Mouse (Mus musculus): Measurements from ENCODE around the gene Ifitm6.
A peak's percentile ranks its signal among the peaks of the same experiment; 100 is the strongest.
"Not testable (repeated sequence)": the region's sequence is repeated elsewhere in the genome, so short reads cannot be mapped to it uniquely, and the experiment has no call there.

Gene Ifitm6

DNA sequence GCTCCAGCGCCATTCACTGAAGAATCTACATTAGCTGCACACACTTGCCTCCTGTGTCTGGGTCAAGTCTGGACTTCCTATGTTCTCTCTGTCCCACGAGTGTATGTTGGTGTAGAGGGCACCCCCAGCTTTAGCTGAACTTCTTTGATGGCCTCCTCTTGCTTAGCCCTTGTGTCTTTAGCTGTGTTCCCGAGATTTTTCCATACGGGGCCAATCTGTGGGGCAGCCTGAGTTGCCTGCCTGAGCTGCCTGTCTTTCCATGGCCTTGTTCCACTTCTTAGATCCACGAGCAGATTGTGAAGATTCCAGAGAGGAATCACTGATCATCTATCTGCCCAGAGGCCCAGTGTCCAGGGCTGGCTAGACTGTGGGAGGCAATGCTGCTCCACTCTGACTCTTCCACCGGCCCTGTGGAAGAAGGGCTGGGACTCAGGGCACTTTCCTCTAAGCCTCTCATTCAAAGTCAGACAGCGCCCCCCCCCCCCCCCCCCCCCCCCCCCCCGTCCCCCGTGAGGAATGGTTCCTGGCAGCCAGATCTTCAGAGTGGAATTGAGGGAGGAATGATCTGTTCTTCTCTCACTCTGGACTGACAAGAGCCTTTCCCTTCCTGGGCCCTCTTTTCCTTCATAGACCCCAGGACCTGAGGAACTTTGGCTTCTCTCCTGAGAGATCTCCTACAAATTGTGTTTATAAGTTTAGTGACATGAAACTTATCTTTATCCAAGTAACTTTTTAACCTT is 23.3 kb upstream of the Ifitm6 start:
- DNase-seq, result no peak

DNA sequence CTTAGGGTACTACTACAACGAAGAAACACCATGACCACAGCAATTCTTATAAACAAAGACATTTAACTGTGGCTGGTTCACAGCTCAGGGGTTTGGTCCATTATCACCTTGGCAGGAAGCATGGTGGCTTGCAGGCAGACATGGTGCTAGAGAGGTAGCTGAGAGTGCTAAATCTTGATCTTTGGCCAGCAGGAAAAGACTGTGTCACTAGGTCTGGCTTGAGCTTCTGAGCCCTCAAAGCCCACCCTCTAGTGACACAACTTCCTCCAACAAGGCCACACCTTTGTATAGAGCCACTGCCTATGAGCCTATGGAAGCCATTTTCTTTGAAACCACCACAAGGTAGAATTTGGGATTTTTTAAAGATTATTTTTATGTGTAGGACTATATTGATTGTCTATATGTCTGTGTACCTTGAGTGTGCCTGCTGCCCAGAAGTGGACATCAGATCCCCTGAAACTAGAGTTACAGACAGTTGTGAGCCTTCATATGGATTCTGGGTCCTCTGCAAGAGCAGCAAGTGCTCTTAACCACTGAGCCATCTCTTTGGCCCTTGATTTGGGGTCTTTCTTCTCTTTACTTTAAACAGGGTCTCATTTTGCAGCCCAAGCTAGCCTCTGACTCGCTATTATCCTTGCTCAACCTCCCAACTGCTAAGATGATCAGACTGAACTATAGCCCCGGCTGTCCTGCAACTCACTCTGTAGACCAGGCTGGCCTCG is 21.8 kb upstream of the Ifitm6 start:
- DNase-seq, result no peak

DNA sequence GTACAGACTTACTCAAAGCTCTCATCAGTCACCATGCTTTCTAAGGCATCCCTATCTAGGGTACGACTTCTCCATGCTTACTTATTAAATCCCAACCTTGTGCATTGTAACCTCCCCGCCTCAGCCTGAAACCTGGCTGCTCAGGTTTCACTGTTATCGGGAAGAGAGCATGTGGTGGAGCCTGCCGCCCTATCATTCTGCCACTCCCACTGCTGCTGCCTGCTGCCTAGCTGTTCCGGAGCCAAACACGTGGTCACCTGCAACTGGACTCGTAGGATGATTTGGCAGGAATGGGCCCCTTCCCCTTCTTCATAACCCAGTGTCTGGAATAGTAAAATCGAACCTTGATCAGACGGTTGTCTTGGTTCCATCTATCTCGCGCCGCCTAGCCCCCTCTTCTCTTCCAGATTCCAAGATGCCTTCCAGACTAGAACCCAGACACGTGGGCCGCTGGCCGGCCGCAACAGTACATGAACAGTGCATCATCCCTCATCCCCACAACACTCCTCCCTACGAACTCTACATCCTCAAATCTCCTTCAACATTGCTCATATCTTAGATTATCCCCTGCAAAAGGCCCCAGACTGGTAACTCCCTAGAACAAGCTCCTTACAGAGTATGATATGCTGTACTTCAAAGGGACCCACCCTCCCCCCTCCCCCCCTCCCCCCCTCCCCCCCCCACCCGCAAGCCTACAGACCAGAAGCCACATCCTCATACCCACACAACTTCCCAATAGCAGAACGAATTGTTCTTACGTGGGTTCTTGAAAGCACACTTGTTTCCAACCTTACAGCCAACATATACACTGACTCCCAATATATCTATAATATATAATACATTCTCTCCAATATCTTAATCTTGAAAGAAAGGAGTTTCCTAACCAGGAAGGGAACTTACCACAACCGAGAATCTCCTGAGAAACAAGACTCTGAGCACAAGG is 20.6 kb upstream of the Ifitm6 start:
- DNase-seq, result no peak

GRCm38 (mm10) chr7:141036624-141037023 is 18.9 kb upstream of the Ifitm6 start:
- DNase-seq, result not testable (repeated sequence)

GRCm38 (mm10) chr7:141032458-141033167 is 14.9 kb upstream of the Ifitm6 start:
- DNase-seq, result no peak

DNA sequence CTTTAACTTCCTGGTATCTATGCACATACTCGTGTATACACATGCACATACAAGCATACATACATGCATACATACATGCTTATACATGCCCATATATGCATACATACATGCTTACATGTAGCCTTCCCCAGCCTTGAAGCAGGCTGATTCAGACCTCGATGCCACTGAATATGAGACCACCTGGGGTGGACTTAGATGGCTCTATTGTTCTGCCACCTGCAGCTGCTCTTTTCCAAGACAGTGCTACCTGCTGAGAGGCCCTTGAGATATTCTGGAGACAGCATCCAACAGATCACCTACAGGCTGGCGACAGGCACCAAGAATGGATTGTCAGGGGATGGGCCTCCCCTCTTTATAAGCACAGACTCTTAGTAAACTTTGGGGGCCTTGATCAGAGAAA is 12.7 kb upstream of the Ifitm6 start:
- no peak for DNase-seq

- no peak for DNase-seq
Observed at GRCm38 (mm10) chr7:141028831-141029230, 11.1 kb upstream of the Ifitm6 start, which contains the start of gene Gm17387. Gm17387 (plus strand) TSS chr7:141029131.

DNA sequence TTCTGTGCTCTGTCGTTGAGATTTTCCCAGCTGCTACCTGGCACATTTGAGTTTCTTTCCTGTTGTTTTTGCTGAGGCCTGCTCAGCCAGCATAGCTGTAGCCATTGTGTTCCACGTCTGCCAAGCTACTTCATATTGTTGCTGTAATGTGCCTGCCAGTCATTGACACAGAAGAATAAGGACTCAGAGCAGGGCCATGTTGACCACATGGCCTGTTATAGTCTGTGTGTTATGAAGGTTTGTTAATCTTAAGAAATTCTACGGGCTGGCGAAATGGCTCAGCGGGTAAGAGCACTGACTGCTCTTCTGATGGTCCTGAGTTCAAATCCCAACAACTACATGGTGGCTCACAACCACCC is 9.0 kb upstream of the Ifitm6 start:
- DNase-seq, result no peak

GRCm38 (mm10) chr7:141026097-141026739 is 8.5 kb upstream of the Ifitm6 start:
- no peak for DNase-seq

GRCm38 (mm10) chr7:141024865-141025838 is 7.4 kb upstream of the Ifitm6 start:
- no peak for DNase-seq

GRCm38 (mm10) chr7:141021489-141022449 is 4.0 kb upstream of the Ifitm6 start:
- DNase-seq, result no peak

GRCm38 (mm10) chr7:141019028-141019427 is 1.3 kb upstream of the Ifitm6 start:
- DNase-seq, result no peak

GRCm38 (mm10) chr7:141016707-141017697 is 722 bp downstream of the Ifitm6 start:
- no peak for DNase-seq

DNA sequence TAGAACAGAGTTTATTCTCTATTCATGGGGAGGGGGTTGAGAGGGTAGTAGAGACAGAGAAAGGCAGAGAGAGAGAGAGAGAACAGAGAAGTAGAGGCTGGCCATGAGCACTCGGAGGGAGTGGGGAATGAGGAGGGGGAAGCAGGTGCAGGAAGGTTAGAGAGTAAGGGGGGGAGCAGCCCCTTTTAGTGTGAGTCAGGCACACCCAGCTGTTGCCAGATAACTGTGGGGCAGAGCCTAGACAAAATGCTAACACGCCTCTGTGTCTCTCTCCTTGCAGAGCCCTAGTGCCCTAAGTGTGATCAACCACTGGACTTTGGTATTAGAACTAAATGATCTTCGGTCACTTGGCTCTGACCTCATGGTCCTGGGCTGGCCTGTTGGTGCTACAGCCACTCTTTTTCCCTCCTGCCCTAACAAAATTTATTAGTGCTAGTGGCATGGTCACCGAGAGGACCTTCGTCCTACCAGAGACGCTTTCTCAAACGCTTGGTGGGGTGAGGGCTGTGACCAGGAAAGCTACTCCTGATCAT is 6.4 kb downstream of the Ifitm6 start:
- DNase-seq, result no peak

DNA sequence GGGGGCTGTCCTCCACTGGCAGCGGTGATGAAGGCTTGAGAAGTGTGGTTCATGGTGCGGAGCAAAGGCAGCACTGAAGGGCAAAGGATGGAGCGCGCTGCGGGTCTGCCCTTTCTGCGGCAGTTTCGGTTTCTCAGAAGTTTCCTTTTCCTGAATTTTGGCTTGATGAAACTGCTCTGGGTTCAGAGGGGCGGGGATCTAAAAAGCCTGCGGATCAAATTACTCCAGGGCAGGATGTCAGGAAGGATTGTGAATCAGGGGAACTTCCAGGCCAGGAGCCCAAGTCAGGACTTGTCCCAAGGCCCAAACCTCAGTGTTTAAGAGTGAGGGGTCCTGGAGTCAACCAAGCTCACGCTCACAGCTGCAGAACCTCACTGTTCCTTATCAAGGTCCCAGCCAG is 7.1 kb downstream of the Ifitm6 start, which contains the start of gene Ifitm3:
Gene Ifitm3, minus strand, starts transcription at position 178 of the 400 bp plus-strand sequence.
- no peak for DNase-seq

DNA sequence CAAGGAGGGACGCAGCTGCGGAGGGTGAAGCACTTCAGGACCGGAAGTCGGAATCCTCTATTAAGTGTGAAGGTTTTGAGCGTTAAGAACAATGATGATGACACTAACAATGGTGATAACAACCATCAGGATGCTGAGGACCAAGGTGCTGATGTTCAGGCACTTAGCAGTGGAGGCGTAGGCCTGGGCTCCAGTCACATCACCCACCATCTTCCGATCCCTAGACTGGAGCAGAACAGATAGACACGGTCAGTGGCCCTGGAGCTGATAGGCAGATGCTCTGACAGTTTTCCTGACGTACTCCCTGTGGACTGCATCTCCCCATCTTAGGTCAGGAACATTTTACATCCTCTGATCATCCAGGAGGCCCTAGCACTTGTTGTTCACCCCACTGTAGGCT is 8.1 kb downstream of the Ifitm6 start:
- no peak for DNase-seq

DNA sequence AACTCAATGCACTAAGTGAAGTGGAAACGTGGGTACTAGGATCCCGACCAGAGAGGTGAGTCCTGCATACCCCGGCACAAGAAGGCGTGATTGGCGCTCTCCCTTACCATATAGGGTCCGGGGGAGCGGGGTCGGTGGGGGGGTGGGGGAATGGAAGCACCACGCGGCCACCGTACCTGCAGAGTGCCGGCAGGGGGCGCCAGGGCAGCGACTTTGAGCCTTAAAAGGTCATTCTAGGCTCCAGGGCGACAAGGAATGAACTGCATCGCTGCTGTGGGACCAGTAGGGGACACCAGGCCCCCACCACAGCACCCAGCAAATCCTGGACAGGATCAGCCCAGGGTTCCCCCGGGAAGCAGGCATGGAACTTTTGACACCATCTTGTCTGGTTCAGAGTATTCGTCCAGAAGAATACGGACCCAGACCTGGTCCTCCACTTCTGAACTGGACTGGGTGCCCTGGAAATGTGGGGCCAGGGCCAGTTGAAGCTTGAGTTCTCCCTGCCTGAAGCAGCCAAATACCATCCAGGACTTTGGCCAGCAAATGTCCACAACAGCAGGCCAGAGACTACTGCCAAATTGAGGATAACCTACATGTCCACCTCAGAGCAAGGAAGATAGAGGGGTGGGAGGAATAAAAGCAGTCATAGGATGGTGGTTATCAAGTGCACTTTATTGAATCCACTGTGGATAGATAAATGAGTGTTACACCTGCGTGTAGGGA is 8.6 kb downstream of the Ifitm6 start:
- DNase-seq, result peak; percentile 53 to 70

All from cerebellum, postnatal 36 days (tissue).